Mouse (Mus musculus) megakaryocyte, embryonic 14.5 days (primary cell): ENCODE results near the gene Ube2o. TPM values are rescaled to one million over a fixed set of nuclear protein-coding genes. Genes with fewer than 3 reads are reported as not detected.
A peak's percentile ranks its signal among the peaks of the same experiment; 100 is the strongest.

Experiments
- H3K27me3 ChIP-seq: replicated peaks from 2 replicates; pipeline ENCODE3; 2012; ENCODE audit warnings: inconsistent platforms
- H3K36me3 ChIP-seq: replicated peaks from 2 replicates; pipeline ENCODE3; 2012; ENCODE audit warnings: low read length, inconsistent platforms, mixed read lengths
- H3K4me1 ChIP-seq: 2 replicates; pipeline ENCODE4 v1.6.1; 2012; ENCODE audit warnings: inconsistent platforms
- H3K4me3 ChIP-seq: replicated peaks from 2 replicates; pipeline ENCODE3; 2012; ENCODE audit warnings: moderate library complexity, mild to moderate bottlenecking, inconsistent platforms
- H3K9me3 ChIP-seq: 2 replicates; pipeline ENCODE4 v1.6.1; 2012; ENCODE audit warnings: inconsistent platforms
- FLI1 ChIP-seq: IDR thresholded peaks from 2 replicates; pipeline ENCODE4 v1.6.1; 2012; ENCODE audit warnings: low read length, inconsistent platforms, mixed read lengths
- GATA1 ChIP-seq: IDR thresholded peaks from 3 replicates; pipeline ENCODE4 v1.6.1; 2012; ENCODE audit warnings: mixed read lengths, low read length, inconsistent platforms, borderline replicate concordance
- polyA plus RNA-seq: library from polyadenylated mRNA; stranded (reverse); fragments of >175 nt; gene quantifications from 2 replicates; pipeline ENCODE4 v1.2.3, GENCODE M21; 2012; ENCODE audit warnings: low replicate concordance; ENCODE audit not compliant: insufficient read depth

The Ube2o gene
- polyA plus RNA-seq, 1 experiment = 115 TPM

DNA sequence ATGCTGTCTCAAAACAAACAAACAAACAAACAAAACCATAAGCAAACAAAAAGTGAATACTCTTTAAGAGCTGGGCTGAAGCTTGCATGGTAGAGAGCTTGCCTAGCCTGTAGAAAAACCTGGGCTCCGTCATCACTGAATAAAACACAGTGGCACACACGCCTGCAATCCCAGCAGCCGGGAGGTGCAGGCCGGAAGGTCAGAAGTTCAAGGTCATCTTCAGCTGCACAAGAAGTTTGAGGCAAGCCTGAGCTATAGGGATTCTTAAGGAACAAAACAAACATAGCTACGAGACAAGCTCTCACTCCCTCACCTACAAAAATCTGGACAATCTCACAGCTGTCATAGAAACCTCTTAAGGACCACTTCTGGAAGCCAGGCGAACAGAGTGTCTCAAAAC lies 4.4 kb upstream of the Ube2o start:
- Histone ChIP-seq H3K4me3 (no peak overlapping the region), H3K27me3 (peaks cover 62% of the 10 kb centered on the region), H3K9me3 (no peaks in the 10 kb centered on the region), H3K36me3 (no peaks in the 10 kb centered on the region), H3K4me1 (peaks cover 39% of the 10 kb centered on the region)
- TF ChIP-seq GATA1 = no peak
- TF ChIP-seq FLI1 = no peak

- Histone ChIP-seq H3K4me1 (peaks cover 50% of the 10 kb centered on the region), H3K9me3 (no peaks in the 10 kb centered on the region), H3K36me3 (peaks cover 33% of the 10 kb centered on the region), H3K4me3 (peak overlapping the region; percentile 98), H3K27me3 (peaks cover 33% of the 10 kb centered on the region)
- TF ChIP-seq GATA1 (no peak), FLI1 (no peak)
These were observed 404 bp downstream of the Ube2o start for GRCm38 (mm10) chr11:116580711-116581375.

DNA sequence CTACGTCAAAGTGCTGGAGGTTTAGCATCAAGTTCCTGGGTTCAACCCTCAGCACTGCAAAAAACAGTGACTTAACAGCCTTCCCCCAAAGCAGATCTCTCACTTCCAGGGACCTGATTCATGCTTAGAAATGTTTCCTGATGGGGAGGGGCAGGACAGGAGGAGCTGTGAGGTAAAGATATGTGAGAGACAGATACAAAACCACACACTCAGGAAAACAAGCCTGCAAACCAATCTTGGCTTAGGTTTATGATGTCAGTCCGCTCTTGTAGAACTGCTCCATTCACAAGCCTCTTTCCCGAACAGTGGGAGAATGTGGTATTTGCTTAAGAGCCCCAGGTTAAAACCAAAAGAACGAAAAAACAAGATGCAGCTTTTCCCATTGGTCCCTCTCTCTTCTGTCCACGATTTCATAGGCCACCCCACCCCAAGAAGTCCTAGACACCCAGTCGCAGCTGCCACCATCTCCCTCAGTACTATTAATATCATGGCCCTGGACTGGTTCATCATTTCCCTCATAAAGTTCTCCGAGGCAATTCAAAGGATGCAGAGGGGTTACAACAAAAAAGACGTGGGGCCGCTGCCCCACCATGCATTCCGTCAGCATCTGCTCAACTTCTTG lies 1.1 kb downstream of the Ube2o start:
- no peaks in the 10 kb centered on the region for H3K9me3 ChIP-seq
- H3K36me3 ChIP-seq = peaks cover 40% of the 10 kb centered on the region
- peaks cover 34% of the 10 kb centered on the region for H3K27me3 ChIP-seq
- H3K4me1 ChIP-seq = peaks cover 57% of the 10 kb centered on the region
- TF ChIP-seq FLI1 = no peak
- no peak for TF ChIP-seq GATA1
- H3K4me3 ChIP-seq = peak overlapping the region; percentile 98

DNA sequence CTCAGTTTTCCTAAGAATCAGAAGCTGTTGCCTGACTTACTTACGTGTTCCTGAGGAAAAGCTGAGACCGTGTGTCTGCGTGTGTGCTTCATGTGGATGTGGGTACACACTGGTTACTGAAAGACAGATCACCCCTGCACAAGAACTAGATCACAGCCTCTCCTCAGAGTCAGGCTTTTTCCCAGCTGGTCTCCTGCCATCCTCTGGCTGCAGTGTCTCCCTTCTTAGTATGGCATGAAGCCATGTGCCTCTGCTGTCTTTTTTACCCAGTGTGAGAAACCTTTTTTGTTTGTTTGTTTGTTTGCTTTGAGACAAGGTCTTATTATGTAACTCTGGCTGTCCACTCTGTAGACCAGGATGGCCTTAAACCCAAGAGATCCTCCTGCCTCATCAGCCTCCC lies 2.0 kb downstream of the Ube2o start:
- peaks cover 29% of the 10 kb centered on the region for H3K27me3 ChIP-seq
- peak overlapping the region; percentile 68 for H3K4me3 ChIP-seq
- H3K36me3 ChIP-seq = peaks cover 49% of the 10 kb centered on the region
- H3K9me3 ChIP-seq = no peaks in the 10 kb centered on the region
- TF ChIP-seq FLI1 (no peak), GATA1 (no peak)
- H3K4me1 ChIP-seq = peaks cover 66% of the 10 kb centered on the region

DNA sequence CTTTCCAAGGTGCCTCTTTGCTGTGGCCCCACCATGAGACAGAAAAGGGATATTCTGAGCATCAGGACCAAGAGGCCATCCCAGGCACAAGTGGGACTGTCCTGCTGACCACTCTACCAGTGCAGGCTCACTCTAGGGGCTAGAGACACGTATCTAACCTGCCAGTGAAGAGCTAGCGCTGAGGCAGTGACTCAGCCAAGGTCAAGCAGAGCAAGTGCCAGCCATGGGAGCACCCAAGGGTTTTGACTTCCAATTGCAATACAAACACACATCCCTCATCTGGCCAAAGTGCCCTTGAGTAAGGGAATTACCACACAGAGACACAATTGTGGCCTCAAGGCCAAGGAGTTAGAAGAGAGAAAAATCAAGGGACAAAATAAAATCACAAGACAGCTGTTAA lies 5.9 kb downstream of the Ube2o start:
- H3K27me3 ChIP-seq = peaks cover 21% of the 10 kb centered on the region
- peak overlapping the region; percentile 71 for H3K4me3 ChIP-seq
- TF ChIP-seq FLI1 (no peak), GATA1 (no peak)
- no peaks in the 10 kb centered on the region for H3K9me3 ChIP-seq
- peaks cover 74% of the 10 kb centered on the region for H3K36me3 ChIP-seq
- H3K4me1 ChIP-seq = peaks cover 99% of the 10 kb centered on the region

DNA sequence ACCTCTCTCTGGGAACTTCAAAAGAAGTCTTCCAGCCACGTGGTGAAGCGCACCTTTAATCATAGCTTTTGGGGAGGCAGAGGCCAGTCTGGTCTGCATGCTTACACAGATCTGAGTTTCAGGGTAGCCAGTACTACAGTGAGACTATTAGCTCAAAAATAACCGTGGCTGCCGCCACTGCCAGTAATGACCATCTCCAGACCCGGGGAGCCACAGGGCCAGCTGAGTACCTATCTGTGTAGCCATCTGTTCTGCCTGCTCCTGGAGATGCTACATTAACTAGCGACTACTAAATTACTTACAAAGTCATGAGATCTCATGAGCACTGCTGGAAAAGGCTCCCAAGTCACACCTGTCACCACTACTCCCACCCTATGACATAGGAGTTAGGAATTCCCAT lies 6.3 kb downstream of the Ube2o start:
- peaks cover 21% of the 10 kb centered on the region for H3K27me3 ChIP-seq
- peak overlapping the region; percentile 71 for H3K4me3 ChIP-seq
- TF ChIP-seq GATA1 = no peak
- no peak for TF ChIP-seq FLI1
- peaks cover 77% of the 10 kb centered on the region for H3K36me3 ChIP-seq
- peaks cover 99% of the 10 kb centered on the region for H3K4me1 ChIP-seq
- H3K9me3 ChIP-seq = no peaks in the 10 kb centered on the region

DNA sequence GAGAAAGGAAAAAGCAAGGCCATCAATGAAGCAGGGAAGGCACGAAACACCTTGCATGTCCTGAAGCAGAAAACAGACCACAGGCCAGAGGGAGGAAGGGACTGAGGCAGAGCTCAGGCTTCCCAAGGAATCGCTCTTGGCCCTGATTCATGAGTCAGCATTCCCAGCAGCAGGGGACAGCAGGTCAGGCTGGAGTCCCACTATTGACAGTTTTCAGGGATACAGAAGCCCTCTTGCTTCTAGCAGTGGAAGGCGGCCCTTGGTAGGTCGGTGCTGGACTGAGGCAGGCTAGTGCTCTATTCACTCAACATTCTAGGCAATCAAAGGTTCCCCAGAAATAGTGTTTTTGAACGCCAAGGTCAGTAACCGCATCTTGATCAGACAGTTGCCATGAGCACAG lies 6.8 kb downstream of the Ube2o start:
- Histone ChIP-seq H3K27me3 (peaks cover 21% of the 10 kb centered on the region), H3K9me3 (no peaks in the 10 kb centered on the region), H3K4me3 (peak overlapping the region; percentile 66), H3K4me1 (peaks cover 99% of the 10 kb centered on the region), H3K36me3 (peaks cover 81% of the 10 kb centered on the region)
- TF ChIP-seq FLI1 (no peak), GATA1 (no peak)

- H3K4me3 ChIP-seq = peak overlapping the region; percentile 85
- H3K27me3 ChIP-seq = peaks cover 14% of the 10 kb centered on the region
- peaks cover 70% of the 10 kb centered on the region for H3K36me3 ChIP-seq
- H3K9me3 ChIP-seq = no peaks in the 10 kb centered on the region
- TF ChIP-seq GATA1 = no peak
- no peak for TF ChIP-seq FLI1
- H3K4me1 ChIP-seq = peaks cover 96% of the 10 kb centered on the region
These were observed 8.3 kb downstream of the Ube2o start for GRCm38 (mm10) chr11:116572756-116573543.

DNA sequence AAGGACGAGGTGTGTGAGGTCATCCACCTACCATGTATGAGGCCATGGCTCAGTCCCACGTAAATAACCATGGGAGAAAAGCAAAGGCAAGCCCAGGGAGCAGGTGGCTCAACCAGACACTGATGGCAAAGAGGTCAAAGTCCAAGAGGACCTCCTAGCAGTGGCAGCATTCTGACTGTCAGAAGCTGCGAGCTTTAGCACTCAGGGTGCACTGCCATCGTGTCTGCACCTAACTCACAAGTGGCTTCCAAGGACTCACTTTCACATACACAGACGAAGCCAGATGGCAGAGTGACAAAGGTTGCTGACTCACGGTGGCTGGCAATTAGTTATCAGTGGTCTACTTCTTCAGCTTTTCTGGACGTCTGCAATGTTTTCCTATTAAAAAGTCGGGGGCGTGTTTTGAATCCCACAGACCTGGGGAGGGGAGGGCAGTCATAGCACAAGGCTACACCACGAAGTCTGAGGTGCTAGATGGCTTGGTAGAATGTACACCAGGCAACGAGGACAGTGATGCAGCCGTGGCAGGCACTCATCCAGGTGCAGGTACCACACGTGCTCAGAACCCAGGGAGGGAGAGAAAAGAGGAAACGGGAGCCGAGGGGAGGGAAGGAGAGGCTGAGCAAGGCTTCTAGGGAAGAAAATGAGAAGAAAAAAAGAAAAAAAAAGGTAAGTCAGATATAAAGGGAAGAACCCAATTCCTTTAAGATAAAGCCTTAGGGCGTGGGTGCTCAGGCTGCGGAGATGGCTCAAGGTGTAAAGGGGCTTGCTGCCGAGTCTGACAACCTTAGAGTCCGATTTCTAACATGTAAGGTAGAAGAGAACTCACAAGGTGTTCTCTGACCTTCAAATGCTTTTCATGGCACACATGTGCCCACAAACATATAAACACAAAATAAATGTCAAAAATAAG lies 9.2 kb downstream of the Ube2o start:
- Histone ChIP-seq H3K4me1 (peaks cover 97% of the 10 kb centered on the region), H3K4me3 (peak overlapping the region; percentile 85), H3K9me3 (no peaks in the 10 kb centered on the region), H3K27me3 (peaks cover 20% of the 10 kb centered on the region), H3K36me3 (peaks cover 73% of the 10 kb centered on the region)
- TF ChIP-seq FLI1 (no peak), GATA1 (no peak)
